Mouse (Mus musculus): ENCODE results near the gene Iqcc. TPM values are rescaled to one million over a fixed set of nuclear protein-coding genes. Genes with fewer than 3 reads are reported as not detected.

Gene Iqcc
- polyA plus RNA-seq, 1 experiment from 2014 or later = 29.4 TPM

DNA sequence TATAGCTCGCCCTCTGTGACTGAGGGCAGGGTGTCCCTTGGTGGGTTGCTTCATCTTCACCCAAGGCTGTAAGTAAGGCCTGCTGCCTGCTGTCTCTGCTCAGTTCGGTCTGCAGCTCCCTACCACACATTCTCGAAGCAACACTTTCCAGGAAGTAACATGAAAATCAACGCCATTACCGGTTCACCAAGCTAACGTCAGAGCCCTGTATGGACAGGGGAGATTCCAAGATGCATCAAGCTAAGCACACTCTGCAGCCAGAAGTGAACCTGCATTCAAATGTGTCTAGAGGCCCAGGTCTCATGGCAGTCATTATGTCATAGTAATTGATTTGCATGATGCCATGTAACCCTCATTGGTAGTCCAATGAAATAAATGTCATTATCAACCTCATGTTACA, 48.9 kb downstream of the Iqcc start:
- H3K4me2 ChIP-seq (ENCODE audit: low read length) = no peak overlapping the region

DNA sequence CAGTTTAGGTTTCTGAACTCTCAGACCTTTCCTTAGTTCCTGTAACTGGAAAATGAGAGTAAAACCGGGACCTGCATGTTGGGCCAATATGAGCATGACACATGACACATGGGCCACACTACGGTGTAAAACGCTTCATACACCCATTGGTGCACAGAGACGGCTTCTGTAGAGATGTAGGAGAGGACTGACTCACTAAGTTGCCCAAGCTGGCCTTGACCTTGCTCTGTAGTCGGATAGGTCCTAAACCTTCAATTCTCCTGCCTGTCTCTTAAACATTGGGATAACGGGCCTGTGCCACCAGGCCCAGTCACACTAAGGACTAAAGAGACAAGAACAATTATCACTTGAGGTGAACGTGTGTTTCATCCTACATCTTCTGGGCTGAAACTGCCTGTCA, 50.5 kb downstream of the Iqcc start:
- ATAC-seq (no peak), DNase-seq (ENCODE audit: low spot score) (no peak)
- Histone ChIP-seq H3K27ac (ENCODE audit: low read depth, low read length) (no peak overlapping the region), H3K4me2 (ENCODE audit: low read length) (no peak overlapping the region), H3K4me3 (ENCODE audit: low read depth, low read length) (no peak overlapping the region), H3K36me3 (ENCODE audit: control insufficient read depth, insufficient read depth, low read length) (no peaks in the 10 kb centered on the region), H3K9me3 (replicated peaks; ENCODE audit: control insufficient read depth, low read length) (no peaks in the 10 kb centered on the region), H3K4me1 (ENCODE audit: control insufficient read depth, insufficient read depth, low read length) (no peaks in the 10 kb centered on the region), H3K27me3 (replicated peaks; ENCODE audit: control insufficient read depth, insufficient read depth, low read length) (no peaks in the 10 kb centered on the region), H3K9ac (ENCODE audit: low read length) (no peak overlapping the region)
- WGBS = 91% methylated on average over 7 of the region's 7 CpGs

More for the DNA sequence above, 48.9 kb downstream of the Iqcc start:
- no peak for ATAC-seq
- 89% methylated on average over 6 of the region's 6 CpGs for WGBS
- Histone ChIP-seq H3K4me3 (ENCODE audit: low read depth, low read length) (no peak overlapping the region), H3K36me3 (ENCODE audit: control insufficient read depth, insufficient read depth, low read length) (no peaks in the 10 kb centered on the region), H3K27me3 (replicated peaks; ENCODE audit: control insufficient read depth, insufficient read depth, low read length) (no peaks in the 10 kb centered on the region), H3K4me1 (ENCODE audit: control insufficient read depth, insufficient read depth, low read length) (no peaks in the 10 kb centered on the region), H3K9me3 (replicated peaks; ENCODE audit: control insufficient read depth, low read length) (no peaks in the 10 kb centered on the region), H3K27ac (ENCODE audit: low read depth, low read length) (no peak overlapping the region), H3K9ac (ENCODE audit: low read length) (no peak overlapping the region)
- no peak for DNase-seq (ENCODE audit: low spot score)

DNA sequence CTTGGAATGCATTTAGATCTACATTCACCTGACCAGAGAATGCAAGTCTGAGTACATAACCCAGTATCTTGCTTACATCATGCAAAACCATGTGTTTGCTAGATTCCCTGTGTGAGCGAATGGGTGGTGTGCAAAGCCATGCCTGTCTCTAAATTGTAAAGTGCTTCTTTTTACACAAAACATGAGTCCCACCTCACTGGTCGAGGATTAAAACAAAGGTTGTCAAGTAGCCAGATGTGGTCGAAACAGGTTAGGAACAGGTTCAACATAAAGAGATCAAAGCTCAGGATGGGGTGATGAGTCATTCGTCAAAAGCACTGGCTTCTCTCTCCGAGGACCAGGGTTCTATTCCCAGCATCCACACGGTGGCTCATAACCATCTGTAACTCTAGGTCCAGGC, 53.8 kb downstream of the Iqcc start:
- H3K36me3 ChIP-seq (ENCODE audit: control insufficient read depth, insufficient read depth, low read length) = no peaks in the 10 kb centered on the region
- no peaks in the 10 kb centered on the region for H3K27me3 ChIP-seq (replicated peaks; ENCODE audit: control insufficient read depth, insufficient read depth, low read length)
- H3K4me3 ChIP-seq (ENCODE audit: low read depth, low read length) = no peak overlapping the region
- WGBS = 91% methylated on average over 6 of the region's 6 CpGs
- H3K9ac ChIP-seq (ENCODE audit: low read length) = no peak overlapping the region
- no peak overlapping the region for H3K27ac ChIP-seq (ENCODE audit: low read depth, low read length)
- no peaks in the 10 kb centered on the region for H3K4me1 ChIP-seq (ENCODE audit: control insufficient read depth, insufficient read depth, low read length)
- no peak for ATAC-seq
- no peak overlapping the region for H3K4me2 ChIP-seq (ENCODE audit: low read length)
- no peaks in the 10 kb centered on the region for H3K9me3 ChIP-seq (replicated peaks; ENCODE audit: control insufficient read depth, low read length)
- no peak for DNase-seq (ENCODE audit: low spot score)

Other genes with a start within 250 kb of the Iqcc start
- 5.8 and 6.6 TPM in 2 replicates for gene Zbtb8a, start 241.0 kb downstream of the Iqcc start, polyA plus RNA-seq (2014; fragmentation: Nextera tagmentation; extraction: Ambion mirVana)
- 6.5 and 8.0 TPM in 2 replicates for gene Zbtb8b, start 178.2 kb downstream of the Iqcc start, polyA plus RNA-seq (2014; fragmentation: Nextera tagmentation; extraction: Ambion mirVana)
- 35.4 and 38.1 TPM in 2 replicates for gene Bsdc1, start 157.5 kb downstream of the Iqcc start, polyA plus RNA-seq (2014; fragmentation: Nextera tagmentation; extraction: Ambion mirVana)
- gene Tssk3, start 128.1 kb downstream of the Iqcc start, polyA plus RNA-seq (2014; fragmentation: Nextera tagmentation; extraction: Ambion mirVana) = 0.28 TPM in 1 of 2 replicates, not detected in the other
- gene Fam229a, start 127.9 kb downstream of the Iqcc start, polyA plus RNA-seq (2014; fragmentation: Nextera tagmentation; extraction: Ambion mirVana) = not detected in 2 replicates
- gene Marcksl1, start 105.5 kb downstream of the Iqcc start, polyA plus RNA-seq (2014; fragmentation: Nextera tagmentation; extraction: Ambion mirVana) = 1,632 and 1,731 TPM in 2 replicates
- 132 and 154 TPM in 2 replicates for gene Hdac1, start 76.4 kb downstream of the Iqcc start, polyA plus RNA-seq (2014; fragmentation: Nextera tagmentation; extraction: Ambion mirVana)
- 8.2 and 9.0 TPM in 2 replicates for gene Lck, start 45.5 kb downstream of the Iqcc start, polyA plus RNA-seq (2014; fragmentation: Nextera tagmentation; extraction: Ambion mirVana)
- gene Fam167b, start 40.5 kb downstream of the Iqcc start, polyA plus RNA-seq (2014; fragmentation: Nextera tagmentation; extraction: Ambion mirVana) = not detected in 2 replicates
- 259 and 316 TPM in 2 replicates for gene Eif3i, start 18.5 kb downstream of the Iqcc start, polyA plus RNA-seq (2014; fragmentation: Nextera tagmentation; extraction: Ambion mirVana)
- 144 and 179 TPM in 2 replicates for gene Tmem234, start 18.4 kb downstream of the Iqcc start, polyA plus RNA-seq (2014; fragmentation: Nextera tagmentation; extraction: Ambion mirVana)
- 2.2 and 3.2 TPM in 2 replicates for gene Dcdc2b, start 4.8 kb downstream of the Iqcc start, polyA plus RNA-seq (2014; fragmentation: Nextera tagmentation; extraction: Ambion mirVana)
- 112 and 115 TPM in 2 replicates for gene Ccdc28b, start 4.8 kb upstream of the Iqcc start, polyA plus RNA-seq (2014; fragmentation: Nextera tagmentation; extraction: Ambion mirVana)
- 65.4 and 71.6 TPM in 2 replicates for gene Txlna, start 22.0 kb upstream of the Iqcc start, polyA plus RNA-seq (2014; fragmentation: Nextera tagmentation; extraction: Ambion mirVana)
- 16.5 TPM in 2 replicates for gene Kpna6, start 53.7 kb upstream of the Iqcc start, polyA plus RNA-seq (2014; fragmentation: Nextera tagmentation; extraction: Ambion mirVana)
- gene Tmem39b, start 77.7 kb upstream of the Iqcc start, polyA plus RNA-seq (2014; fragmentation: Nextera tagmentation; extraction: Ambion mirVana) = 42.0 and 47.4 TPM in 2 replicates
- gene Khdrbs1, start 123.2 kb upstream of the Iqcc start, polyA plus RNA-seq (2014; fragmentation: Nextera tagmentation; extraction: Ambion mirVana) = 133 and 136 TPM in 2 replicates
- 213 and 214 TPM in 2 replicates for gene Ptp4a2, start 192.1 kb upstream of the Iqcc start, polyA plus RNA-seq (2014; fragmentation: Nextera tagmentation; extraction: Ambion mirVana)

All from forebrain, embryonic 14.5 days (tissue).